Mouse (Mus musculus) heart, postnatal 0 days (tissue): ENCODE measurements around the gene Irx4.

ENCODE experiments used
- CTCF ChIP-seq: IDR thresholded peaks from 2 replicates; pipeline ENCODE4 v1.5.1; 2016; ENCODE audit warnings: antibody characterized with exemption, control low read depth, low read depth
- EP300 ChIP-seq: IDR thresholded peaks from 2 replicates; pipeline ENCODE4 v1.6.1; 2016; ENCODE audit warnings: antibody characterized with exemption, low read depth

- TF ChIP-seq CTCF (no peak), EP300 (peak; percentile 81)
Observed at GRCm38 (mm10) chr13:73277361-73277760, 17.1 kb downstream of the Irx4 start.
